Mouse (Mus musculus) E14TG2a.4 (cell line): ENCODE measurements around the gene C1s1.

Source experiments
- CTCF ChIP-seq: conservative IDR thresholded peaks from 2 replicates; pipeline ENCODE4 v1.5.1; 2014; ENCODE audit warnings: low read length
- NANOG ChIP-seq: IDR thresholded peaks from 2 replicates; pipeline ENCODE4 v1.6.1; 2014; ENCODE audit warnings: borderline replicate concordance, low read length, mixed read lengths

- TF ChIP-seq CTCF (no peak), NANOG (no peak)
These were observed 3.3 kb upstream of the C1s1 start for GRCm38 (mm10) chr6:124545425-124545824.
